Mouse (Mus musculus): ENCODE data around the gene Fam83d. TPM values are rescaled to one million over a fixed set of nuclear protein-coding genes. Genes with fewer than 3 reads are reported as not detected.

Gene Fam83d
- 4.7 and 5.4 TPM in 2 replicates for polyA plus RNA-seq (2015; fragmentation: Nextera tagmentation; extraction: Ambion mirVana)

DNA sequence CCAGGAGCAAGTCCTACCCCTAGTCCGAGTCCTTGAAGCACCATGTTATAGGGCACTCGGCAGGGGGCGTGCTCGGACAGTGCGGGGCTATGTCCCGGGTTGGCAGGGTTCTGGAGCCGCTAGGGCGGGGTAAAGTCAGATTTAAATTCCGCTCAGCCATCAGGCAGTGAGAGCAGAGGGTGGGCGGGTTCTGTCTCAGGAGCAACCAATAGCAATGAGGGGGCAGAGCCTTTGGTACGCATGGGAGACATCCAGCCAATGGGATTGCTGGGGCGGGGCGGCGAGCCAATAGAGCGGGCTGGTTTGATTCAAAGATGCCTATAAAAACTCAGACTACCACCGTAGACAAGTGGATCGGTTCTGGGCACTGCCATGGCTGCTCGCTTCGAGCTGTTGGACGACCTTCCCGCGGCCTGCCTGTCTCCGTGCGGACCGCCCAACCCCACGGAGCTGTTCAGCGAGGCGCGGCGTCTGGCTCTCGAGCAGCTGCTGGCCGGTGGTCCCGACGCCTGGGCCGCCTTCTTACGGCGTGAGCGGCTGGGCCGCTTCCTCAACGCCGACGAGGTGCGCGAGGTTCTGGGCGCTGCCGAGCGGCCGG lies at the start of gene Fam83d:
TSS of gene Fam83d (plus strand) at position 352 of the 598 bp plus-strand sequence.
- under 1% methylated on average over 44 of the region's 48 CpGs for WGBS
- no peak within 1 kb of the TSS for H3K27ac ChIP-seq (ENCODE audit: low read length)
- H3K36me3 ChIP-seq (ENCODE audit: control insufficient read depth, insufficient read depth, low read length): no peaks in the 10 kb centered on the region
- peak within 1 kb of the TSS; percentile 98 for H3K4me2 ChIP-seq (ENCODE audit: low read length)
- peak; percentile 98 for ATAC-seq
- H3K27me3 ChIP-seq (ENCODE audit: control insufficient read depth, insufficient read depth, low read depth, low read length): no peaks in the 10 kb centered on the region
- H3K9me3 ChIP-seq (replicated peaks; ENCODE audit: control insufficient read depth, low read length, poor library complexity, severe bottlenecking): no peaks in the 10 kb centered on the region
- H3K4me3 ChIP-seq (ENCODE audit: low read depth, low read length): peak within 1 kb of the TSS; percentile 58
- peak within 1 kb of the TSS; percentile 49 for H3K9ac ChIP-seq (ENCODE audit: low read depth, low read length)
- H3K4me1 ChIP-seq (ENCODE audit: control insufficient read depth, insufficient read depth, low read length): peaks cover 11% of the 10 kb centered on the region

DNA sequence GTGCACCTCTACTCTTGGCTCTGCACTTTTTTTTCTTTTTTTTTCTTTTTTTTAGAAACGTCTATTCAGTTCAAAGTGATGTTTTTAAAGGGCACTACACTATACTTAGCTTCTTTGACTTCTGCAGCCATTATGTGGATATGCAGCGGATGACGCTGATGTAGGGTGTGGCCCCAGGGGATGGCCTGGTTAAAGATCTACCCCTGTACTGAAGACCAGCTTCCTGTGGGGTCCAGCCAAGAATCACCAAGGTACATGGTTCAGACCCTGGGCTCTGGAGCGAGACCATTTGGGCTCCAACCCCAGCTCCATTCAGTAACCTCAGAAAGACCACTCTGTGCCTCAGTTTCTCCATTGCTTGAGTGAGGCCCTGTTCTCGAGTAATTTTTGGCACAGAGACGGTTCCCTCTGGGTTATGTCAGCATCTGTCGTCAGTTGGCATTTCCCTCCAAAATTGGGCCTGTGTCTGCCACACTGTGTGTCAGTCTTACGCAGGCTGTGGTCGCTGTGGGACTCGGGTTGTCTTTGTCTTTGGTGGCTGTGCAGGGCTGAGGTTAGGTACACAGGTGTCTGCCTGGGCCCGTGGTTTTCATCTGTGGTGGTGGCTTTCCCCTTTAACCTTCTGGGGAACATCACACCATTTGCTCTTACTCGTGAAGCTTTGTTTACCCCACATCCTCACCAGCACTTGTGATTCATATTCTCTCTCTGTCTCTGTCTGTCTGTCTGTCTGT lies 48.9 kb upstream of the Fam83d start:
- no peaks in the 10 kb centered on the region for H3K9me3 ChIP-seq (replicated peaks; ENCODE audit: control insufficient read depth, low read length, poor library complexity, severe bottlenecking)
- no peak overlapping the region for H3K4me2 ChIP-seq (ENCODE audit: low read length)
- 88% methylated on average over 12 of the region's 12 CpGs for WGBS
- H3K27me3 ChIP-seq (ENCODE audit: control insufficient read depth, insufficient read depth, low read depth, low read length): no peaks in the 10 kb centered on the region
- H3K4me3 ChIP-seq (ENCODE audit: low read depth, low read length): no peak overlapping the region
- H3K27ac ChIP-seq (ENCODE audit: low read length): no peak overlapping the region
- peaks cover 9% of the 10 kb centered on the region; the same call in 1 of the 2 replicates for H3K4me1 ChIP-seq (ENCODE audit: control insufficient read depth, insufficient read depth, low read length)
- ATAC-seq: no peak
- no peak overlapping the region for H3K9ac ChIP-seq (ENCODE audit: low read depth, low read length)
- H3K36me3 ChIP-seq (ENCODE audit: control insufficient read depth, insufficient read depth, low read length): no peaks in the 10 kb centered on the region

DNA sequence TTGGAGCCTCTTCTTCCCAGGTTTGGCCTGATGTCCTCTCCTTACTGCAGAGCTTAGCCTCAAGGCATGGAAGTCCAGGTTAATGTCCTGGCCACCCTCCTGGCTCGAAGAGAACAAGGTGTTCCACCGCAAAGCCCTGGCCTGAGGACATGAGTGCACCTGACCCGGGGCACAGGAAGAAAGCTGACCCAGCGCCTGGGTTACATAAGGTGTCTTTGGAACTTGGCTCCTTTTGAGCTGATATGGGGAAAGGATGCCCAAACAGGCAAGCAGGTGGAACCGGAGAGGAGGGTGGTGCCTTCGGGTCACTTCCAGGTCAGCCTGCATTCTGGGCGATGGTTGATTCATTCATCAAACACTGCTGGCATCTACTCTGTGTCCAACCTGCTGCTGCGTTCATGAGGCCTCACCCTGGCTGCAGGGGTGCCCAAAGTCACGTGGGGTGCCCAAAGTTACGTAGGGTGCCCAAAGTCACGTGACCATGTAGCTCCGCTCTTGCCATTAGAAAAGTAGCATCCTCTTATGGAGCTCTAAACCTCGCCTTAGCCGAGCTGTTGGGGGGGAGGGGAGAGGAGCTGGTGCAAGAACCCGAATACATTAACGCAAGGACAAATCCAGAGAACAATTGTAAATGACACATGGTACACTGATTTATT lies 47.0 kb upstream of the Fam83d start:
- 76% methylated on average over 16 of the region's 16 CpGs for WGBS

DNA sequence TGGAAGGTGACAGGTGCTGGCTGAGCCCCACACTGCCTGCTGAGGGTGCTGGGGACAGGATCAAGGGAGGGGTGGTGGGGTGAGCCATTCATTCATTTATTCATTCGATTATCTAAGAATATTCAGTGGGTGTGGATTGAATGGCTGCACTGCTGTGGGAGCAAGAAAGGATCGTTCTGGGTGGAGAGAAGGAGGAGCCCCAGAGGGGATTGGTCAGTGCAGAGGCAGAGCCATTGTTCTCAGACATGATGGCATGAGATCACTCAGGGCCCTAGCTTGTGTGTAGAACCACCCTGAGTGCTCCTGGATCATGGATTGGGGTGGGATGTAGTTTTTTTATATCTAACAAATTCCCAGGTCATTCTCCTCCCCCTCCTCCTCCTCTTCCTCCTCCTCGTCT lies 46.4 kb upstream of the Fam83d start:
- Histone ChIP-seq H3K9ac (ENCODE audit: low read depth, low read length) (no peak overlapping the region), H3K4me2 (ENCODE audit: low read length) (no peak overlapping the region), H3K4me1 (ENCODE audit: control insufficient read depth, insufficient read depth, low read length) (peaks cover 9% of the 10 kb centered on the region; the same call in 1 of the 2 replicates), H3K36me3 (ENCODE audit: control insufficient read depth, insufficient read depth, low read length) (no peaks in the 10 kb centered on the region), H3K27me3 (ENCODE audit: control insufficient read depth, insufficient read depth, low read depth, low read length) (no peaks in the 10 kb centered on the region), H3K9me3 (replicated peaks; ENCODE audit: control insufficient read depth, low read length, poor library complexity, severe bottlenecking) (no peaks in the 10 kb centered on the region), H3K27ac (ENCODE audit: low read length) (no peak overlapping the region), H3K4me3 (ENCODE audit: low read depth, low read length) (no peak overlapping the region)
- no peak for ATAC-seq
- WGBS: 34% methylated on average over 3 of the region's 3 CpGs

More for the DNA sequence above, 47.0 kb upstream of the Fam83d start:
- H3K27me3 ChIP-seq (ENCODE audit: control insufficient read depth, insufficient read depth, low read depth, low read length): no peaks in the 10 kb centered on the region
- no peak for ATAC-seq
- H3K36me3 ChIP-seq (ENCODE audit: control insufficient read depth, insufficient read depth, low read length): no peaks in the 10 kb centered on the region
- H3K4me1 ChIP-seq (ENCODE audit: control insufficient read depth, insufficient read depth, low read length): peaks cover 9% of the 10 kb centered on the region; the same call in 1 of the 2 replicates
- no peaks in the 10 kb centered on the region for H3K9me3 ChIP-seq (replicated peaks; ENCODE audit: control insufficient read depth, low read length, poor library complexity, severe bottlenecking)
- H3K9ac ChIP-seq (ENCODE audit: low read depth, low read length): no peak overlapping the region
- H3K4me2 ChIP-seq (ENCODE audit: low read length): no peak overlapping the region
- H3K4me3 ChIP-seq (ENCODE audit: low read depth, low read length): no peak overlapping the region
- H3K27ac ChIP-seq (ENCODE audit: low read length): no peak overlapping the region

DNA sequence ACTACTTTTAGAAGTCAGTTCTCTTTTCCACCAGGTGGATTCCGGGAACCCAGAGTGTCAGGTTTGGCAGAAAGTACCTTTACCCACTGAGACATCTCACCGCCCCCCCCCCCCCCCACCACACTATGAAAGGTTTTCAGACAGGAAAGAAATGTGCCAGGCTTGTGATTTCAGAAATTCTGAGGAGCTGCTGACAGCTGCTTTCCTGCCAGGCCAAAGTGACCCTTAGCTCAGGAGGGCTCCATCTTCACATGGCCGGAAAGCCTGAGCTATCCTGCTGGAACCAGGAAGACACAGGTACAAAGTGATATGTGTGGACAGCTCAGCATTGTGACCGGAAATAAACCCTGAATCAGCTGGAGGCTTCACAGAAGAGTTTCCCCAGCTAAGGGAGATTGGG lies 45.8 kb upstream of the Fam83d start:
- H3K9ac ChIP-seq (ENCODE audit: low read depth, low read length): no peak overlapping the region
- H3K27me3 ChIP-seq (ENCODE audit: control insufficient read depth, insufficient read depth, low read depth, low read length): no peaks in the 10 kb centered on the region
- no peak for ATAC-seq
- H3K9me3 ChIP-seq (replicated peaks; ENCODE audit: control insufficient read depth, low read length, poor library complexity, severe bottlenecking): no peaks in the 10 kb centered on the region
- no peak overlapping the region for H3K4me3 ChIP-seq (ENCODE audit: low read depth, low read length)
- no peak overlapping the region for H3K27ac ChIP-seq (ENCODE audit: low read length)
- WGBS: 83% methylated on average over 4 of the region's 4 CpGs
- no peaks in the 10 kb centered on the region for H3K36me3 ChIP-seq (ENCODE audit: control insufficient read depth, insufficient read depth, low read length)
- H3K4me2 ChIP-seq (ENCODE audit: low read length): no peak overlapping the region
- H3K4me1 ChIP-seq (ENCODE audit: control insufficient read depth, insufficient read depth, low read length): peaks cover 9% of the 10 kb centered on the region; the same call in 1 of the 2 replicates

DNA sequence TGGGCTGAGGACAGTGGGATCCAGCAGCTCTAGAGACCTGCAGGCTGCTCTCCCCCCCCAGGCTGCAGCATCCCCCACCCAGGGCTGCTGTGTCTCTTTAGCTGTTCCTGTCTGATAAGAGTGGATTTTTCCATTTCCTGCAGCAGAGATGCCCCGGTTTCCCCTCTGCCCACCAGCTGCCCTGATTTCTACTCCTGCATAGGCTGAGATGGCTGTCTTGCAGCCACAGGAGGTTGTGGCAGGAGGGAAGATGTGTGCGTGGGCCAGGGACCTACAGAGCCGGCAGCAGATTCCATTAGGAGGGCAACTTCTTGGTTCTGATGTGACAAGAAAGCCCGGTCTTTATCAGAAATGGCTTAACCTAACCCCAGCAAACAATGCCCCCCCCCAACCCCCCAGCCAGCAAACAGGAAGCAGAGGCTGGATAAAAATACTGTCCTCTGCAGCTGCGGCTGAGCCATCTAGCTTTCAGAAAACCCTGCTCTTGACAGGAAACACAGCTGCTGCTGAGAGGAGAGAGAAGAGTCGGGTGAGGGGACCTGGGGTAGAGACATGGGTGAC lies 44.8 kb upstream of the Fam83d start:
- H3K27ac ChIP-seq (ENCODE audit: low read length): no peak overlapping the region; the same call in 1 of the 2 replicates

DNA sequence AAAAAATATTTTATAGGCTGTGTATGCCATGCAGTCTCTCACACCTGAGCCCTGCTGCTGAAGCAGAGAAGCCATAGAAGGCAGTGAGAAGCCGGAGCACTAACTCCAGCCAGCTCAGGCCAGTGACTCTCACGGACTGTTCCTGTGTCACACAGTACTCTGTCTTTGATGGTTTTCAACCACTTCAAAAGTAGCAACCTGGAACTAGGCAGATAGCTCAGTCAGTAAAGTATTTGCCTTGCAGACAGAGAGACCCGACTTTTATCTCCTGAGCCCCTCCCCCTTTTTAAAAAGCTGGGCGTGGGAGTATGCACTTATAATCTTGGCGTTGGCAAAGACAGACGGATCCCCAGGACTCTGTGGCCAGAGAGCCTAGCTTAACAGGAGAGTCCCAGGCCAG lies 44.1 kb upstream of the Fam83d start:
- H3K4me2 ChIP-seq (ENCODE audit: low read length): no peak overlapping the region
- no peaks in the 10 kb centered on the region for H3K27me3 ChIP-seq (ENCODE audit: control insufficient read depth, insufficient read depth, low read depth, low read length)
- H3K9me3 ChIP-seq (replicated peaks; ENCODE audit: control insufficient read depth, low read length, poor library complexity, severe bottlenecking): no peaks in the 10 kb centered on the region
- H3K9ac ChIP-seq (ENCODE audit: low read depth, low read length): no peak overlapping the region
- no peak overlapping the region; the same call in 1 of the 2 replicates for H3K27ac ChIP-seq (ENCODE audit: low read length)
- peaks cover 9% of the 10 kb centered on the region; the same call in 1 of the 2 replicates for H3K4me1 ChIP-seq (ENCODE audit: control insufficient read depth, insufficient read depth, low read length)
- ATAC-seq: no peak
- WGBS: 45% methylated on average over 6 of the region's 6 CpGs
- no peak overlapping the region for H3K4me3 ChIP-seq (ENCODE audit: low read depth, low read length)
- H3K36me3 ChIP-seq (ENCODE audit: control insufficient read depth, insufficient read depth, low read length): no peaks in the 10 kb centered on the region

More for the DNA sequence above, 44.8 kb upstream of the Fam83d start:
- Histone ChIP-seq H3K36me3 (ENCODE audit: control insufficient read depth, insufficient read depth, low read length) (no peaks in the 10 kb centered on the region), H3K4me3 (ENCODE audit: low read depth, low read length) (no peak overlapping the region), H3K9me3 (replicated peaks; ENCODE audit: control insufficient read depth, low read length, poor library complexity, severe bottlenecking) (no peaks in the 10 kb centered on the region), H3K4me2 (ENCODE audit: low read length) (no peak overlapping the region), H3K27me3 (ENCODE audit: control insufficient read depth, insufficient read depth, low read depth, low read length) (no peaks in the 10 kb centered on the region), H3K4me1 (ENCODE audit: control insufficient read depth, insufficient read depth, low read length) (peaks cover 9% of the 10 kb centered on the region; the same call in 1 of the 2 replicates), H3K9ac (ENCODE audit: low read depth, low read length) (no peak overlapping the region)
- WGBS: 57% methylated on average over 6 of the region's 6 CpGs
- no peak for ATAC-seq

DNA sequence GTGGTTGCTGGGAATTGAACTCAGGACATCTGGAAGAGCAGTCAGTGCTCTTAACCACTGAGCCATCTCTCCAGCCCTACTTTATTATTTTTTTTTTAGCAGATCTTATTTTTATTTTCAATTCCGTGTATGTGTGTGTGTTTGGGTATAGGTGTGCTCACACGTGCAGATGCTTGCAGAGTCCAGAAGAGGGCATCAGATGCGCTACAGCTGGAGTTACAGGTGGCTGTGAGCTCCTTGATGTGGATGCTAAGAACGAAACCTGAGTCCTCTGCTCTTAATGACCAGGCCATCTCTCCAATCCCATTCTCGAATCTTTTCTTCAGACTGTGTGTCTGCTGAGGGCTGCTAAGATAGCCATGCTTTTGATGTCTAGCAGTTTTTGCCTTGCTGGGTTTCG lies 41.6 kb upstream of the Fam83d start:
- no peak for ATAC-seq
- H3K4me2 ChIP-seq (ENCODE audit: low read length): no peak overlapping the region
- no peaks in the 10 kb centered on the region for H3K36me3 ChIP-seq (ENCODE audit: control insufficient read depth, insufficient read depth, low read length)
- no peak overlapping the region for H3K9ac ChIP-seq (ENCODE audit: low read depth, low read length)
- H3K27ac ChIP-seq (ENCODE audit: low read length): no peak overlapping the region
- H3K9me3 ChIP-seq (replicated peaks; ENCODE audit: control insufficient read depth, low read length, poor library complexity, severe bottlenecking): no peaks in the 10 kb centered on the region
- H3K27me3 ChIP-seq (ENCODE audit: control insufficient read depth, insufficient read depth, low read depth, low read length): no peaks in the 10 kb centered on the region
- no peak overlapping the region for H3K4me3 ChIP-seq (ENCODE audit: low read depth, low read length)
- WGBS: 73% methylated on average over 6 of the region's 6 CpGs
- peaks cover 9% of the 10 kb centered on the region; the same call in 1 of the 2 replicates for H3K4me1 ChIP-seq (ENCODE audit: control insufficient read depth, insufficient read depth, low read length)
